Mouse (Mus musculus) gastrocnemius, postnatal 14 days (tissue): Measurements from ENCODE around the gene Rad51c. TPM values are rescaled to one million over a fixed set of nuclear protein-coding genes. Genes with fewer than 3 reads are reported as not detected.
A peak's percentile ranks its signal among the peaks of the same experiment; 100 is the strongest.

ENCODE experiments used
- DNase-seq: peaks from one replicate; pipeline ENCODE4 v3.0.0; 2021; ENCODE audit warnings: mixed read lengths
- intact Hi-C: fragments of 180-260 bp; cut with DNase I; formaldehyde crosslinking; loops from one replicate; pipeline ENCODE4 v1.15.1; 2025; ENCODE audit warnings: low total_unique reads
- total RNA-seq, 2 experiments: library from RNA; stranded (reverse); gene quantifications; 2 replicates each; pipeline ENCODE4 v1.2.3; 2021

Rad51c gene
- total RNA-seq, 2 experiments from 2014 or later, result 0.78 to 0.98 TPM

- intact Hi-C loops, result no loop called here
- DNase-seq, result no peak
Observed at GRCm38 (mm10) chr11:87398402-87398801, 6.4 kb downstream of the Rad51c start.

- no peak for DNase-seq
- intact Hi-C loops, result no loop called here
Observed at GRCm38 (mm10) chr11:87393855-87394254, 10.9 kb downstream of the Rad51c start.

- no peak for DNase-seq
- intact Hi-C loops, result no loop called here
Observed at GRCm38 (mm10) chr11:87385676-87386075, 19.1 kb downstream of the Rad51c start.

GRCm38 (mm10) chr11:87384551-87384950, 20.2 kb downstream of the Rad51c start:
- intact Hi-C loops, result no loop called here
- DNase-seq, result no peak

- DNase-seq, result no peak
- intact Hi-C loops, result no loop called here
Observed at GRCm38 (mm10) chr11:87367865-87368580, 36.7 kb downstream of the Rad51c start.

- intact Hi-C loops, result no loop called here
- no peak for DNase-seq
Observed at GRCm38 (mm10) chr11:87367061-87367460, 37.7 kb downstream of the Rad51c start.

- intact Hi-C loops, result no loop called here
- DNase-seq, result no peak
Observed at GRCm38 (mm10) chr11:87365120-87365519, 39.6 kb downstream of the Rad51c start.

GRCm38 (mm10) chr11:87359262-87359612, 45.5 kb downstream of the Rad51c start:
- intact Hi-C loops, result no loop called here
- no peak for DNase-seq

GRCm38 (mm10) chr11:87358331-87359261, 46.2 kb downstream of the Rad51c start, which contains the start of gene Ppm1e:
TSS of gene Ppm1e (minus strand) at chr11:87359023.
- DNase-seq, result peak; percentile 51
- intact Hi-C loops, result no loop called here

- no peak for DNase-seq
Observed at GRCm38 (mm10) chr11:87357317-87358300, 47.1 kb downstream of the Rad51c start.

GRCm38 (mm10) chr11:87354861-87355260, 49.9 kb downstream of the Rad51c start:
- no peak for DNase-seq
- intact Hi-C loops, result no loop called here

More at GRCm38 (mm10) chr11:87357317-87358300, 47.1 kb downstream of the Rad51c start:
- intact Hi-C loops, result no loop called here

- intact Hi-C loops, result no loop called here
- no peak for DNase-seq
Observed at GRCm38 (mm10) chr11:87353646-87354170, 51.0 kb downstream of the Rad51c start.

Other genes with a start within 250 kb of the Rad51c start
- under 1 TPM; 0.75 to 0.76 TPM for gene Ppm1e, start 45.9 kb downstream of the Rad51c start, total RNA-seq
- under 1 TPM; 0.53 to 0.59 TPM for gene Tex14, start 111 bp upstream of the Rad51c start, total RNA-seq
- not detected for gene Gm11492, start 161.7 kb upstream of the Rad51c start, total RNA-seq
- gene Sept4, start 163.9 kb upstream of the Rad51c start, total RNA-seq, result 10 to 100 TPM; 41.2 TPM
- 10 to 100 TPM in 1 of 2 experiments, 1 to 10 TPM in 1; 9.5 to 12.4 TPM for gene Mtmr4, start 187.2 kb upstream of the Rad51c start, total RNA-seq
- not detected for gene Hsf5, start 212.2 kb upstream of the Rad51c start, total RNA-seq